Mouse (Mus musculus): ENCODE results near the gene Pdia5. TPM values are rescaled to one million over a fixed set of nuclear protein-coding genes. Genes with fewer than 3 reads are reported as not detected.

The Pdia5 gene
- total RNA-seq (2023): 1 to 10 TPM; 3.7 to 4.0 TPM

GRCm38 (mm10) chr16:35490231-35491070 is at the start of gene Pdia5:
TSS of gene Pdia5 (minus strand) at chr16:35490873.

GRCm38 (mm10) chr16:35363150-35364062 is 127.3 kb downstream of the Pdia5 start, which contains the start of gene Sec22a:
TSS of gene Sec22a (minus strand) at chr16:35363918.

Other genes with a start within 250 kb of the Pdia5 start
- 1 to 10 TPM; 3.0 to 4.6 TPM for gene Sec22a, start 127.0 kb downstream of the Pdia5 start, total RNA-seq (2023)
- gene Sema5b, start 50.3 kb upstream of the Pdia5 start, total RNA-seq (2023): not detected

Measured in neutrophil, adult 59 days (primary cell).